Mouse (Mus musculus) heart, embryonic 11.5 days (tissue): ENCODE measurements around the gene Sgf29. TPM values are rescaled to one million over a fixed set of nuclear protein-coding genes. Genes with fewer than 3 reads are reported as not detected.

Experiments used
- ATAC-seq: fragments of 200-750 bp; cut with Nextera tagmentation; replicated peaks from 2 replicates; pipeline ENCODE4 v1.8.0; 2017; ENCODE audit warnings: moderate library complexity; ENCODE audit not compliant: insufficient number of reproducible peaks, low FRiP score, low TSS enrichment
- H3K27ac ChIP-seq: fragments of 300-500 bp; sonication (generic); 2 replicates; pipeline ENCODE4 v1.5.1; 2014; ENCODE audit warnings: mild to moderate bottlenecking, low read depth, low read length
- H3K27me3 ChIP-seq: fragments of 300-500 bp; sonication (generic); 2 replicates; pipeline ENCODE4 v1.6.1; 2014; ENCODE audit warnings: mild to moderate bottlenecking, low read length, mixed read lengths; ENCODE audit not compliant: control insufficient read depth, insufficient read depth
- H3K36me3 ChIP-seq: fragments of 300-500 bp; sonication (generic); 2 replicates; pipeline ENCODE4 v1.6.1; 2014; ENCODE audit warnings: mild to moderate bottlenecking, low read length, moderate library complexity, mixed read lengths; ENCODE audit not compliant: control insufficient read depth, insufficient read depth
- H3K4me1 ChIP-seq: fragments of 300-500 bp; sonication (generic); 2 replicates; pipeline ENCODE4 v1.6.1; 2014; ENCODE audit warnings: low read length; ENCODE audit not compliant: control insufficient read depth, insufficient read depth
- H3K4me2 ChIP-seq: fragments of 300-500 bp; sonication (generic); 2 replicates; pipeline ENCODE4 v1.6.1; 2014; ENCODE audit warnings: mild to moderate bottlenecking, moderate library complexity
- H3K4me3 ChIP-seq: fragments of 300-500 bp; sonication (generic); 2 replicates; pipeline ENCODE4 v1.5.1; 2014; ENCODE audit warnings: low read depth, low read length
- H3K9ac ChIP-seq: fragments of 300-500 bp; sonication (generic); 2 replicates; pipeline ENCODE4 v1.6.1; 2014; ENCODE audit warnings: mild to moderate bottlenecking, low read depth, low read length, moderate library complexity
- H3K9me3 ChIP-seq: fragments of 300-500 bp; sonication (generic); replicated peaks from 2 replicates; pipeline ENCODE4 v1.6.1; 2016; ENCODE audit warnings: low read length; ENCODE audit not compliant: control insufficient read depth
- WGBS: fragments of 180-500 bp; shearing (Covaris S2); extraction: QIAGEN DNeasy Blood & Tissue Kit; methylation state at CpG from one replicate; pipeline ENCODE4 v1.1.7; 2014; ENCODE audit not compliant: insufficient replicate concordance; 5-methylcytosine and 5-hydroxymethylcytosine counted together
- polyA plus RNA-seq: library from polyadenylated mRNA; unstranded; fragments of >200 nt; fragmentation: Nextera tagmentation; extraction: Ambion mirVana; gene quantifications from 2 replicates; pipeline ENCODE4 v1.2.1, GENCODE M21; 2014

Gene Sgf29
- polyA plus RNA-seq, 1 experiment from 2014 or later: 28.9 TPM

DNA sequence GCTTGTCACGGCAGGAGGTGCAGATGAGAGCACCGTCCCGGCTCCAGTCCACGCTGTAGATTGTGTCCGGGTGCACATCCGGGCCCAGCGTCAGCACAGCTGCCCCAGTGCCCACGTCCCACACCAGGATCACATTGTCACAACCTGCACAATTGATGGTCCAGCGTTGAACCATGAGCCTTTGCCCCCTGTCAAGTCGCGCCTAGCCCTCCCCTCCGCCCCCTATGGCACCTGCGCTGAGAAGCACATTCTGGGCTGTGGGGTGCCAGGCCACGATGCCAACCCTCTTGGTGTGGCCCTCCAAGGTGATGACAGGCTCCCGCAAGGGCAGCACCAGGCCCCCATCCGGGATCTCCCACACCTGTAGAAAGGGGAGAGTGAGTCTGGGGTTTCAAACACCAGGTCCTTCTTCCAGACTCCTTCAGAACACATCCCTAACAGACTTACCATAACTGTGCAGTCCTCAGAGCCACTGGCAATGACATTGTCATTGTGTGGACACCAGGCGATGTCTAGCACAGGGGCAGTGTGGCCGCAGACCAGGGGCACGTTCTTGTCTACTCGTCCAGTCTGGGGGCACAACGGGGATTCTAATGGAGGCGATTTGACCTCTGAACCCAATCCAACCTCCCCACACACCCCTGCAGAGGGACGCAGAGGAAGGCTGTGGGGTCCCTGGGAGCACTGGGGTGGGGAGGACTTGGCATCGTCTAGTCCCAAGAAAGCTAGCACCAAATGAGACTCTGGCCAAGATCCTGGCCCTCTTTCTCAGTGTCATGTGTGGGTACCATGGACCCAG, 52.6 kb downstream of the Sgf29 start:
- H3K9me3 ChIP-seq: no peaks in the 10 kb centered on the region
- no peaks in the 10 kb centered on the region for H3K36me3 ChIP-seq
- peaks cover 17% of the 10 kb centered on the region for H3K4me1 ChIP-seq
- peak overlapping the region; percentile 52 for H3K4me2 ChIP-seq
- no peak overlapping the region for H3K9ac ChIP-seq
- H3K27me3 ChIP-seq: peaks cover 41% of the 10 kb centered on the region
- no peak for ATAC-seq
- H3K27ac ChIP-seq: no peak overlapping the region
- 55% methylated on average over 24 of the region's 24 CpGs for WGBS
- no peak overlapping the region for H3K4me3 ChIP-seq

DNA sequence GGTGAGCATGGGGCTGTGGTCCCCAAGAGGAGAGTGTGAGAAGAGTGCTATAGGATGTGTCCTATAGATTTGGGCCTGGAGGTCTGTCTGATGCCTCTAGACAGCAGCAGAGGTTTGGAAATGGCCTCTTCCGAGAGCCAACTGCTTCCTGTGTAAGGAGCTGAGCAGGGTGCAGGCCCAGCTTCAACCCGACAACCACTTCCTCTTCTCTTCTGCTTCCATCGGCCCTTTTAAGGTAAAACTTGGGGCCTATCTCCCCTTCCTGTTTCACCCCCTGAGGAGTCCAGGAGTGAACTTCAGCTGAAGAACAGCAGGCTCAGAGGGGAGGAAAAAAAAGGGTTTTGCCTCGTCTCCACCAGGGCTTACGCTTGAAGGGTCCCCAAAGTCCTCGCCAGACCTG, 53.2 kb downstream of the Sgf29 start:
- H3K9ac ChIP-seq: no peak overlapping the region
- H3K36me3 ChIP-seq: no peaks in the 10 kb centered on the region
- no peak overlapping the region for H3K4me3 ChIP-seq
- no peaks in the 10 kb centered on the region for H3K9me3 ChIP-seq
- peaks cover 13% of the 10 kb centered on the region for H3K4me1 ChIP-seq
- peaks cover 41% of the 10 kb centered on the region for H3K27me3 ChIP-seq
- WGBS: 70% methylated on average over 6 of the region's 6 CpGs
- H3K4me2 ChIP-seq: no peak overlapping the region
- no peak for ATAC-seq
- H3K27ac ChIP-seq: no peak overlapping the region

DNA sequence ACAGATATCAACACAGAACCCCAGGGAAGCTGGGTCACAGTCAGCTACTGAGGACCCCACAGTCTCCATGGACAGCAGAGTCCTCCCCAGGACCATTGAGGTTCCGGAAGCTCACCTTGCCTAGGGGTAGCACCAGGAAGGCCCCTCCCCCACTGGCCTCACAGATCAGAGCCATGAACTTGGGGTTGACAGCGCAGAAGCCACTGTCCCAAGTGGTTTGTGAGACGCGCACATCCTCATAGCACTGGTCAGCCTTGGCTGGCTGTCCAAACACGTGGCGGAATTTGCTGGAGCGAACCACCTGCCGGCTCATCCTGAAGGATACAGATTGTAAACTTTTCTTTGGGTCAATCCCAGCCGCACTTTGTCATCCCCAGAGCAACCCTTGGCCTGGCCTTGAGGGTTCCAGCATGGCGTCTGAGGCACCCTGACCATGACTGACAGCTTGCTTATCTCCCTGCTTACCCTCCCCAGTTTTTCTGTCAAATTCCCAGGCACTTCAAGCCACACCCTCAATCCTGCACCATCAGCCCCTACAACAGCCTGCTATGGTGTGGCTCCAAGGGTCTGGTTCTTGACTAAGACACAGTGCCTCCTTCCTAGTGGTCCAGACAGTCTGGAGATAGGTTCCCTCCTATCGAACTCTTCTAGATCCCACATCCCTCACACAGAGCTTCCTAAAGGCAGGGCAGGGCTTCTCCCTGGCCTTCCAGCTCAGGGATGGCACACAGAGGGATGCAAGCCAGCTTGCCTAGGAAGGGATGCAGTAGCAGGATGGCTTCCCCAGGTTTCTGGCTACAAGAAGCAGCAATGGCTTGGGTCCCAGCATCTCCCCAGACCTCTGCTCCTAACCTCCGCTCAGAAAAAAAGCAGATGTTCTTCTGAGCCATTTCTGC, 54.0 kb downstream of the Sgf29 start:
- Histone ChIP-seq H3K9ac (no peak overlapping the region), H3K4me3 (no peak overlapping the region), H3K27ac (no peak overlapping the region), H3K9me3 (no peaks in the 10 kb centered on the region), H3K4me2 (no peak overlapping the region), H3K27me3 (peaks cover 41% of the 10 kb centered on the region), H3K36me3 (no peaks in the 10 kb centered on the region), H3K4me1 (peaks cover 13% of the 10 kb centered on the region)
- ATAC-seq: no peak
- 74% methylated on average over 12 of the region's 12 CpGs for WGBS

DNA sequence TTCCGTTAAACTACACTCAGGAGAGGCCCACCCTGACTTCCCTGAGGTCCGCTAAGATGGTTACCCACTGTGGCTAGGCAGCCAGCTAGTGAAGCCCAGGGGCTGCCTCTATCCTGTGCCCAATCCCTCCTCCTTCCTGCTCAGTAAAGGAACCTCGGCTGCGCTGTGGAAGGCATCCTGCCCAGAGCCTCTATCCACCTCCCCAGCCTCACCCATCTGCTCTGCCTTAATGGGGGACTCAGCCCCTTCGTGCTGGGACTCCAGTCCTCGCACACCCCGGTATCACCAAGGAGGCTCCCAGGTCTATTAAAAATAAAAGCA, 54.6 kb downstream of the Sgf29 start:
- H3K9ac ChIP-seq: no peak overlapping the region
- H3K27ac ChIP-seq: no peak overlapping the region
- H3K4me2 ChIP-seq: peak overlapping the region; percentile 78
- no peak for ATAC-seq
- 24% methylated on average over 7 of the region's 7 CpGs for WGBS
- peaks cover 13% of the 10 kb centered on the region for H3K4me1 ChIP-seq
- H3K27me3 ChIP-seq: peaks cover 41% of the 10 kb centered on the region
- no peaks in the 10 kb centered on the region for H3K9me3 ChIP-seq
- peak overlapping the region; percentile 48; the same call in 1 of the 2 replicates for H3K4me3 ChIP-seq
- no peaks in the 10 kb centered on the region for H3K36me3 ChIP-seq

DNA sequence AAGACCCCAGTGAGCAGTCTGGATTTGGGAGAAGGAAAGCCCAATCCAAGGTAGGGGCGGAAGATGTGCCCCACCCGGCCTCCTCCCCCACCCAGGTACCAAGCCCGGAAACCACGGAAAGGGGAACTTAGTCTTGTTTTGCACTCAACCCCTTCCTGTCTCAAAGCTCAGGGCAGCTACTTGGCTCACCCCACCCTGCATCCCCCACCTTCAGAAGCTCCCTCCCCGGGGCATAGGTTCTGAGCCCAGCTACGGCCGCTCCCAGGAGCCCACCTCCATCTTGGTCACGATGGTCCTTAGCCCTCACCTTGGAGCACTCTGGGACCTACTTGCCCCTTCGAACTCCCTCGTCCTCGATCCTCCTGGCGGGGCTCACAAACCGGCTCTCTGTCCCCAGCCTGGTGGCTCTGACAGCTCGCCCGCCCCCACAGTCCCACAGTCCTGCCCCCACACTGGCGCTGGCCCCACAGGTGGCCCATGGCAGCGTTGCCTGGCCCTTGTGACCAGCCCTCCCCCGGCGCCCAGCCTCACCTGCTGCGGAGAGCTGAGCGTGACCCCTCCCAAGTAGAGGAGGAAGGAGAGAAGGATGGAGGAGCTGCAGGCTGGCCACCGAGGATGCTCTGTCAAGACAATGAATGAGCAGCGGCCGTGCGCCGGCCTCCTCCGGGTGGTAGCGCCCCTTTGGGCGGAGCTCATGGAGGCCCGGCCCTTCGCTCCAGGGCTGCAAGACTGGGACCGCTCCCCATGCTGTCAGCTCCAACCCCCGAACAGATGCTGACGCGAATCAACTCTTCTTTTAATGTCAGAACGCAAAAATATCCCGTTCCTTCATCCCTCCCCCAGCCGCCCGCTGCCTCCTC, 55.2 kb downstream of the Sgf29 start:
- H3K27me3 ChIP-seq: peaks cover 41% of the 10 kb centered on the region
- 3% methylated on average over 39 of the region's 39 CpGs for WGBS
- H3K4me1 ChIP-seq: peaks cover 13% of the 10 kb centered on the region
- H3K9ac ChIP-seq: peak overlapping the region; percentile 60
- no peak overlapping the region for H3K27ac ChIP-seq
- H3K36me3 ChIP-seq: no peaks in the 10 kb centered on the region
- peak; percentile 23; the same call in 1 of the 2 replicates for ATAC-seq
- H3K4me3 ChIP-seq: peak overlapping the region; percentile 48
- no peaks in the 10 kb centered on the region; the same call in 1 of the 2 replicates for H3K9me3 ChIP-seq
- peak overlapping the region; percentile 78 for H3K4me2 ChIP-seq

DNA sequence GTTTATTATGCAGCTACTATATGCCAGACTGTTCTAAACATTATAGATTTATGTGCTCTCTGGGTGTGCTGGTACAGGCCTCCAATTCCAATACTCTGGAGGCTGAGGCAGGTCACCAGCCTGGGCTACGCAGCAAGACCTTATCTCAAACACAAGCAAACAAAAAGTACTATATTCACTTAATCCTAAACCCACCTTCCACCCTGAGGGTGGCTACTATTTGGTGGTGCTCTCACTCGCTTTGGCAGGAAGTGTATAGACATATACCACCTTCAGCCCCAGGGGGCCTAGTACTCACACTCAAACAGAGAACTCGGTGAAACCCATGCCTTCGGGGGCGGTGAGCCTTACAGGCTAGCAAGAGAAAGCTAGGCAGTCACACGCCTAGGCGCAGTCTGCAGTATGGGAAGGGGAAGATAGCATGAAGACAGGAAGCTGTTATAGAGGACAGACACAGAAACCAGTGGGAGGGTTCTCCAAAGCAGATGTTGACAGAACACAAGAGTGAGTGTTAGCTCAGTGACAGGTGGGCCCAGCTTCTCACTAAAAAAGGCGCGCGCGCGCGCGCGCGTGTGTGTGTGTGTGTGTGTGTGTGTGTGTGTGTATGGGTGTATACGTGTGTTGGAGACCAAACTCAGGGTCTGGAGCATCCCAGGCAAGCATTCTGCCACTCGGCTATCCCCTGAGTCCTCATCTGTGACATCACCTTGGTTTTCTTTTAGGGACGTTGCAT, 58.5 kb downstream of the Sgf29 start, which contains the start of gene Coro1a:
Gene Coro1a, minus strand, starts transcription at position 346 of the 733 bp plus-strand sequence.
- no peak within 1 kb of the TSS for H3K4me2 ChIP-seq

DNA sequence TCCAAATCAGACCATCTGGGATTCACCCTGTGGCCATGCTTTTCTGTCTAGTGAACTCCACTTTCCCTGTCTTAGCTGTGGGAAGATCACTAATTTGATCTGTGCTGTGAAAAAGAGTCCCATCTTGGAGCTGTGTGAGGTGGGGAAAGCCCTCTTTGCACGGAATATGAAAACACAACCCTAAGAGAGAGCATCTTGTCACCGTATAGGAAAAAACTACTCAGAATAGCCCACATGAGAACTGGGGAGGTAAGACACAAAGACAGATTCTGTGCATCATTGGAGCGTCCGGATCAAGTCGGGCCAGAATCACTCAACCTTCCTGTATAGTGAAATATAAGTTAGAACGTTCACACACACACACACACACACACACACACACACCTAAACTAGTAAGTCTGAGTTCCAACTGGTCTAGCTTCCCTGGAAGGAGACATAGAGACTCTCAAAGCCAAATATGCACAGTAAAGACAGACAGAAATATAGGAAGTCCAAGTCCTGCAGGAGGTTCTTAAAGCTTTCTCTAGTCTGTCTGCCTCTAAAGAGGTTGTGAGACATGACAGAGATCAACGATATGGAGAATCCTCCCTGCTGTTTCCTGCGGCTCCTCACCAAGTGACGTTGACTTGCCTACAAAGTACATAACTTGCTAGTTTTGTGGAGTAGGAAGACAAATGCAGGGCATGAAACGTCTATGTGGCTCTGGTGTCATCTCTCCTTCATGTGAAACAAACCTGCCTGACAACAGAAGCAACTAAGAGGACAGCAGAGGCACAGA, 59.3 kb downstream of the Sgf29 start:
- Histone ChIP-seq H3K9me3 (no peaks in the 10 kb centered on the region; the same call in 1 of the 2 replicates), H3K27me3 (peaks cover 26% of the 10 kb centered on the region), H3K4me2 (no peak overlapping the region), H3K36me3 (no peaks in the 10 kb centered on the region), H3K9ac (no peak overlapping the region), H3K4me3 (no peak overlapping the region), H3K4me1 (peaks cover 7% of the 10 kb centered on the region), H3K27ac (no peak overlapping the region)
- 80% methylated on average over 10 of the region's 10 CpGs for WGBS
- ATAC-seq: no peak

More for the DNA sequence above, 58.5 kb downstream of the Sgf29 start, which contains the start of gene Coro1a:
- Histone ChIP-seq H3K9ac (no peak within 1 kb of the TSS), H3K36me3 (no peaks in the 10 kb centered on the region), H3K27me3 (peaks cover 34% of the 10 kb centered on the region), H3K9me3 (no peaks in the 10 kb centered on the region; the same call in 1 of the 2 replicates), H3K4me1 (peaks cover 7% of the 10 kb centered on the region), H3K27ac (no peak within 1 kb of the TSS), H3K4me3 (no peak within 1 kb of the TSS)
- ATAC-seq: no peak
- 85% methylated on average over 19 of the region's 19 CpGs for WGBS
